23 mouse cellular contexts compared by ENCODE assay signal in genomic region chr2:169469538-169469937, GRCm38 (mm10).
DNase-seq lines count a peak whose midpoint lies in the region; ATAC-seq and TF ChIP-seq lines count a peak whose summit lies in the region.
"Had no signal": no experiment of that assay in that cellular context is flagged by ENCODE, and none has a peak within 500 bp of the region (broad histone marks: within the 10 kb centered on the region; RNA-seq: fewer than 3 reads in every experiment).

No protein-coding gene starts in this region.

- no peaks in the 10 kb centered on the region for H3K27me3 ChIP-seq in hindbrain, embryonic 14.5 days (ENCODE audit: control insufficient read depth, insufficient read depth, low read length)
- no peaks in the 10 kb centered on the region for H3K27me3 ChIP-seq in hindbrain, embryonic 12.5 days
- no peaks in the 10 kb centered on the region for H3K27me3 ChIP-seq in midbrain, embryonic 14.5 days (ENCODE audit: control insufficient read depth, insufficient read depth, low read length)
- no peaks in the 10 kb centered on the region for H3K27me3 ChIP-seq in midbrain, embryonic 10.5 days (ENCODE audit: low read depth, poor library complexity, severe bottlenecking)
- H3K27me3 ChIP-seq: embryonic facial prominence, embryonic 13.5 days; forebrain, embryonic 12.5 days; forebrain, embryonic 15.5 days had no signal

- no peaks in the 10 kb centered on the region for H3K9me3 ChIP-seq in hindbrain, embryonic 14.5 days (ENCODE audit: control insufficient read depth, low read length)
- H3K9me3 ChIP-seq in hindbrain, embryonic 12.5 days (replicated peaks), result no peaks in the 10 kb centered on the region
- H3K9me3 ChIP-seq in midbrain, embryonic 14.5 days (ENCODE audit: control insufficient read depth, low read length), result no peaks in the 10 kb centered on the region
- no peaks in the 10 kb centered on the region for H3K9me3 ChIP-seq in midbrain, embryonic 10.5 days (replicated peaks)
- H3K9me3 ChIP-seq: embryonic facial prominence, embryonic 10.5 days; embryonic facial prominence, embryonic 13.5 days; forebrain, embryonic 12.5 days; forebrain, embryonic 15.5 days had no signal

- no peak overlapping the region for H3K4me3 ChIP-seq in hindbrain, embryonic 14.5 days (replicated peaks; ENCODE audit: low read length)
- H3K4me3 ChIP-seq in hindbrain, embryonic 12.5 days, result no peak overlapping the region
- no peak overlapping the region for H3K4me3 ChIP-seq in midbrain, embryonic 14.5 days (replicated peaks; ENCODE audit: low read depth, low read length)
- H3K4me3 ChIP-seq in midbrain, embryonic 10.5 days, result no peak overlapping the region
- H3K4me3 ChIP-seq: embryonic facial prominence, embryonic 10.5 days; embryonic facial prominence, embryonic 13.5 days; erythroblast, embryonic 14.5 days; forebrain, embryonic 12.5 days; forebrain, embryonic 15.5 days had no signal

- DNase-seq in hindbrain, embryonic 14.5 days (ENCODE audit: low spot score), result no peak
- peak; percentile 52 for DNase-seq in midbrain, embryonic 14.5 days
- DNase-seq in midbrain, embryonic 10.5 days (ENCODE audit: low spot score), result no peak
- peak; percentile 56 for DNase-seq in brain, embryonic 14.5 days (ENCODE audit: low read depth)
- no peak for DNase-seq in frontal cortex, postnatal 36 days (ENCODE audit: low spot score in 2 of 2)
- DNase-seq: adrenal gland, adult 2 months; adrenal gland, postnatal 14 days; cerebellum, adult 11-12 months; cerebellum, adult 8-10 months; cerebellum, postnatal 10 days; cerebellum, postnatal 36 days; embryo, embryonic 11 days; gastrocnemius, postnatal 10 days; gastrocnemius, postnatal 36 days had no signal

- no peak overlapping the region for H3K9ac ChIP-seq in hindbrain, embryonic 14.5 days
- H3K9ac ChIP-seq in hindbrain, embryonic 12.5 days, result no peak overlapping the region
- no peak overlapping the region for H3K9ac ChIP-seq in midbrain, embryonic 14.5 days (replicated peaks; ENCODE audit: low read length)
- H3K9ac ChIP-seq: embryonic facial prominence, embryonic 13.5 days; forebrain, embryonic 12.5 days; forebrain, embryonic 15.5 days had no signal

- peak overlapping the region; percentile 47 for H3K27ac ChIP-seq in hindbrain, embryonic 14.5 days
- H3K27ac ChIP-seq in hindbrain, embryonic 12.5 days, result no peak overlapping the region
- H3K27ac ChIP-seq in midbrain, embryonic 14.5 days (replicated peaks; ENCODE audit: low read depth, low read length), result no peak overlapping the region
- no peak overlapping the region for H3K27ac ChIP-seq in midbrain, embryonic 10.5 days (replicated peaks)
- H3K27ac ChIP-seq: embryonic facial prominence, embryonic 10.5 days; embryonic facial prominence, embryonic 13.5 days; forebrain, embryonic 12.5 days; forebrain, embryonic 15.5 days had no signal

- 65% methylated on average over 10 of the region's 10 CpGs for WGBS in hindbrain, embryonic 14.5 days
- 84% methylated on average over 10 of the region's 10 CpGs for WGBS in hindbrain, embryonic 12.5 days
- 68% methylated on average over 10 of the region's 10 CpGs for WGBS in midbrain, embryonic 14.5 days
- 91% methylated on average over 10 of the region's 10 CpGs for WGBS in midbrain, embryonic 10.5 days

- H3K4me2 ChIP-seq in hindbrain, embryonic 14.5 days (replicated peaks), result no peak overlapping the region
- H3K4me2 ChIP-seq in hindbrain, embryonic 12.5 days (replicated peaks), result no peak overlapping the region
- H3K4me2 ChIP-seq in midbrain, embryonic 14.5 days (ENCODE audit: low read length), result no peak overlapping the region
- H3K4me2 ChIP-seq: embryonic facial prominence, embryonic 13.5 days; forebrain, embryonic 12.5 days; forebrain, embryonic 15.5 days; heart, embryonic 11.5 days had no signal

- no peak for ATAC-seq in hindbrain, embryonic 14.5 days (ENCODE audit: low FRiP score)
- ATAC-seq in hindbrain, embryonic 12.5 days (ENCODE audit: low FRiP score), result no peak
- no peak for ATAC-seq in midbrain, embryonic 14.5 days (ENCODE audit: low FRiP score, low TSS enrichment)
- ATAC-seq: CD4-positive, CD25-positive, alpha-beta regulatory T cell, adult 4 months; forebrain, embryonic 15.5 days; intestine, postnatal 0 days had no signal

- TF ChIP-seq POLR2A in brain, embryonic 14.5 days (IDR thresholded peaks at IDR 0.05; ENCODE audit: borderline replicate concordance, extremely low read depth, insufficient read depth, insufficient read length, poor library complexity, severe bottlenecking), result no peak

- no peak for TF ChIP-seq CTCF in brain, embryonic 14.5 days (IDR thresholded peaks at IDR 0.05; ENCODE audit: borderline replicate concordance, extremely low read depth, insufficient read depth, insufficient read length)

- H3K4me1 ChIP-seq in hindbrain, embryonic 14.5 days (replicated peaks; ENCODE audit: control insufficient read depth, insufficient read depth, low read length), result peaks cover 13% of the 10 kb centered on the region
- H3K4me1 ChIP-seq in hindbrain, embryonic 12.5 days, result peaks cover 3% of the 10 kb centered on the region; the same call in 1 of the 2 replicates
- 0 out of 2 replicates have a peak, but pooled peaks cover 6% of the 10 kb centered on the region for H3K4me1 ChIP-seq in midbrain, embryonic 14.5 days (ENCODE audit: control insufficient read depth, insufficient read depth, low read length)
- peaks cover 9% of the 10 kb centered on the region for H3K4me1 ChIP-seq in midbrain, embryonic 10.5 days

- no peaks in the 10 kb centered on the region for H3K36me3 ChIP-seq in hindbrain, embryonic 14.5 days (replicated peaks; ENCODE audit: control insufficient read depth, insufficient read depth)
- H3K36me3 ChIP-seq in hindbrain, embryonic 12.5 days, result no peaks in the 10 kb centered on the region
- no peaks in the 10 kb centered on the region for H3K36me3 ChIP-seq in midbrain, embryonic 14.5 days (ENCODE audit: control insufficient read depth, insufficient read depth, low read length)
- no peaks in the 10 kb centered on the region for H3K36me3 ChIP-seq in midbrain, embryonic 10.5 days
- H3K36me3 ChIP-seq: embryonic facial prominence, embryonic 10.5 days; embryonic facial prominence, embryonic 13.5 days; forebrain, embryonic 12.5 days; forebrain, embryonic 15.5 days had no signal

Comparison
In these comparisons a context has a peak if more than half of its experiments do, and no peak if none do; other contexts are left out.
1. DNase-seq: peak in midbrain, embryonic 14.5 days (single experiment) and brain, embryonic 14.5 days (single experiment); none in hindbrain, embryonic 14.5 days (single experiment), midbrain, embryonic 10.5 days (single experiment) and frontal cortex, postnatal 36 days (0 of 2).